Mouse (Mus musculus) brain, embryonic 14.5 days (tissue): ENCODE measurements at regions not wholly inside any gene's neighbourhood (a gene's known extent, or its start where the extent isn't known, plus 50 kb on each side); places are given as distances from the start of the nearest gene placed in this dataset.
A peak's percentile ranks its signal among the peaks of the same experiment; 100 is the strongest.

Source experiments
- DNase-seq: peaks from one replicate; pipeline ENCODE4 v3.0.0-alpha.2; 2011; ENCODE audit warnings: low read depth
- CTCF ChIP-seq: fragments of 200-500 bp; IDR thresholded peaks from 2 replicates; pipeline ENCODE4 v1.5.1; 2012; ENCODE audit warnings: inconsistent platforms, mild to moderate bottlenecking, moderate library complexity, borderline replicate concordance; ENCODE audit not compliant: insufficient read depth, insufficient read length; ENCODE audit errors: extremely low read depth
- POLR2A ChIP-seq: fragments of 200-500 bp; IDR thresholded peaks from 2 replicates; pipeline ENCODE4 v1.6.1; 2012; ENCODE audit warnings: mild to moderate bottlenecking, inconsistent platforms, borderline replicate concordance; ENCODE audit not compliant: poor library complexity, insufficient read depth, insufficient read length, severe bottlenecking; ENCODE audit errors: extremely low read depth

GRCm38 (mm10) chr15:68719486-68719885, 2218.8 kb upstream of the Lrrc6 start:
- no peak for DNase-seq
- TF ChIP-seq POLR2A (no peak), CTCF (no peak)

DNA sequence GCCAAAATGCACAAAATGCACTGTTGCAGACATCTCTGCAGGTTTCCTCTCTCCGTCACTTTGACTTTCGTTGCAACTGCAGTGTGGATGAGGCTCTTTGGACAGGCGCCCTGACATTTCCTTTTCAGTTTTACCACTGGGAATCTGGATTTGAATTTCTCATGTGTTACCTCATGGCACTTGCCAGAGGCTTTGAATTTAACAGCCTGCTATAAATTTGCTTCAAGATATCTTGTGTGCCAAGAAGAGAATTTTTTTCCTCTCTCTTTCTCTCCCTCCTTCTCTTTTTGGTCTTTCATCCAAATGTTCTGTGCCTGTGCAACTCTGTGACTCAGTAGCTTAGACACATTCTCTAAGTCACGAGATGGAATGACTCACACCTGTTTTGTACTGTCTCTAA, 2213.6 kb upstream of the Lrrc6 start:
- DNase-seq = peak; percentile 8
- TF ChIP-seq CTCF (no peak), POLR2A (no peak)

DNA sequence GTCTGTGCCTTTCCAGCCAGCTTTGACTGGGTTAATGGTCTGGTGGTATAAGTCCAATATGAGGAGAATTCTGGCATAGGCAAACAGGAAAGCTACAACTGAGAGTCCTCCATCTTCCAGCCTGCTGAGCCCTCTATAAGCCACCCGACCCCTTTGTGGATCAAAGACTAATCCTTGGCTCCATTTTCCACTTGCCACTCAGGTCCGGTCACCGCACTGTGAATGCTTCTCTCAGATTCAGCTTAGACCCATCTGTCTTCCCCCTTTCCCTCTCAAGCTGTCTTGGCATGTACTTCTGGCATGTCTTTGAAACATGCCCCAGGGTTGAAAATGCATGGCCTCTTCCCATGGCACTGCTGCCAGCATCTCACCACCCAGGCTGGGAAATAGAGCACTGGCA, 2206.6 kb upstream of the Lrrc6 start:
- DNase-seq = no peak
- TF ChIP-seq CTCF (no peak), POLR2A (no peak)

- peak; percentile 63 for DNase-seq
- TF ChIP-seq CTCF (no peak), POLR2A (no peak)
These were observed 2194.4 kb upstream of the Lrrc6 start for GRCm38 (mm10) chr15:68695041-68695650.

DNA sequence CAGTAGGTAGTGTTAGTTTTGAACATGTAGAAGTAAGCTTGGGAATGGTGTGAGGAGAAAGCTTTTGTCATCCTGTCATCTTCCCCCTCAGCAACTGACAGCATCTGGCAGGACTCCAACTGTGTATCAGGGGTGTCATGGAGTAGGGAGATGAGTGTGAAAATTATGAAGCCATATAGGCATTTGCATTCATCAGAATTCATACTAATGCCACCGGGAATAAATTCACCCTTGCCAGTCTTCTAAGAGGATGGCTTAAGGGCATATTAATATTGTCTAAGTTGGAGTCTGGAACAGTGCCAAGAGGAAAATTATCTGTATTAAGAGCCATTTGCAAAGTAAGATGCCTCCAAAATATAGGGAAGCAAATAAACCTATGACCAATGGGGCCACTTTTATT, 2166.8 kb upstream of the Lrrc6 start:
- peak; percentile 65 for DNase-seq
- TF ChIP-seq CTCF (no peak), POLR2A (no peak)

- no peak for DNase-seq
- TF ChIP-seq CTCF (no peak), POLR2A (no peak)
These were observed 2164.6 kb upstream of the Lrrc6 start for GRCm38 (mm10) chr15:68665331-68665730.

GRCm38 (mm10) chr15:68656722-68657121, 2156.0 kb upstream of the Lrrc6 start:
- no peak for TF ChIP-seq POLR2A
- TF ChIP-seq CTCF = no peak
- peak; percentile 35 for DNase-seq

GRCm38 (mm10) chr15:68655046-68655445, 2154.3 kb upstream of the Lrrc6 start:
- TF ChIP-seq CTCF (no peak), POLR2A (no peak)
- no peak for DNase-seq

DNA sequence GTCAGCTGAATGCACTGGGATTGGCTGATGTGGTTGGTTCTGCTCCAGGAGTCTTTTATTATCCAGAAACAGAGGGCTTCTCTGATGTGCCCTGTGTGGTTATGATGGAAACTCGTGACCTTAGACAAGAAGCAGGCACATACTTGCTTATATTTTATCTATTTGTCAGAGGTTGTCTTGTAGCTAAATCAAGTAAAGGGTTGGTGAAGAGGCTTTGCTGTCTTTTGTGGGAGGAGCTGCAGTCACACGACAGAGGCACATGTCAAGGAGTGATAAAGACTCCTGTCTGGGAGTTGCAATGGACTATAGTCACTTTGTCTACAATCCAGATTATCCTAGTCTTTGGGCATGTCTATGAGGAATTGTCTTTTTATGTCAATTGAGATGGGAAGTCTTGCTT, 2149.9 kb upstream of the Lrrc6 start:
- TF ChIP-seq POLR2A (no peak), CTCF (no peak)
- no peak for DNase-seq

- TF ChIP-seq POLR2A = no peak
- TF ChIP-seq CTCF = no peak
These were observed 2149.3 kb upstream of the Lrrc6 start for GRCm38 (mm10) chr15:68650033-68650432.

GRCm38 (mm10) chr15:68646865-68647264, 2146.2 kb upstream of the Lrrc6 start:
- TF ChIP-seq CTCF (no peak), POLR2A (no peak)
- DNase-seq = peak; percentile 27

More at GRCm38 (mm10) chr15:68650033-68650432, 2149.3 kb upstream of the Lrrc6 start:
- DNase-seq = peak; percentile 47

- no peak for DNase-seq
- TF ChIP-seq CTCF (no peak), POLR2A (no peak)
These were observed 2144.2 kb upstream of the Lrrc6 start for GRCm38 (mm10) chr15:68644862-68645261.

DNA sequence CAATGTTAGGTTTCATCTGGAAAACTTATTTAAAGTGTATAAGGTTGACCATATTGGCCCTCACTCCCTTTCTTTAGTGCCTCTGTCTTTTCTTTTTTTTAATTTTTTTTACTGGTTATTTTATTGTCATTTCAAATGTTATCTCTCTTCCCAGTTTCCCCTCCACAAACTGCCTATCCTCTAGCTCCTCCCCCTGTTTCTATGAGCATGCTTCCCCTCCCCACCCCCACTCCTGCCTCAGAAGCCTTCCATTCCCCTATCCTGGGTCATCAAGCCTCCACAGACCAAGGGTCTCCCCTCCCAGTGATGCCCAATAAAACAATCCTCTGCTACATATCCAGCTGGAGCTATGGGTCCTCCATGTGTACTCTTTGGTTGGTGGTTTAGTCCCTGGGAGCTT, 2134.9 kb upstream of the Lrrc6 start:
- no peak for TF ChIP-seq CTCF
- TF ChIP-seq POLR2A = no peak
- DNase-seq = no peak

GRCm38 (mm10) chr15:68626976-68627375, 2126.3 kb upstream of the Lrrc6 start:
- TF ChIP-seq POLR2A (no peak), CTCF (no peak)
- no peak for DNase-seq
